Mouse (Mus musculus) layer of hippocampus, adult 2 months (tissue): ENCODE measurements around the gene Mocs2. TPM values are rescaled to one million over a fixed set of nuclear protein-coding genes. Genes with fewer than 3 reads are reported as not detected.

Experiments used
- DNase-seq, 2 experiments: peaks; one replicate each; pipeline ENCODE4 v3.0.0; 2022; ENCODE audit warnings: low spot score in 2 of 2
- H3K27ac ChIP-seq: fragments of 200-600 bp; 2 replicates; pipeline ENCODE4 v1.8.1; 2022
- H3K4me3 ChIP-seq: fragments of 200-600 bp; 2 replicates; pipeline ENCODE4 v1.8.1; 2022; ENCODE audit warnings: mild to moderate bottlenecking
- CTCF ChIP-seq: fragments of 200-600 bp; conservative IDR thresholded peaks from 2 replicates; pipeline ENCODE4 v1.8.1; 2022; ENCODE audit warnings: antibody characterized with exemption, mild to moderate bottlenecking, moderate library complexity
- long read RNA-seq, 2 experiments: library from polyadenylated mRNA; stranded (forward); transcript quantifications; one replicate each; pipeline ENCODE4 v2.0.0; 2021; ENCODE audit warnings: borderline mapping rate in 2 of 2
- total RNA-seq, 2 experiments: library from RNA; stranded (reverse); gene quantifications; 2 replicates each; pipeline ENCODE4 v1.2.3; 2021

Gene Mocs2
- total RNA-seq, result 10 to 100 TPM; 79.8 to 86.7 TPM
- long read RNA-seq, experiment 1, transcript Mocs2-207 (7 exons, 1,193 nt), result major isoform, 30 of 42 reads
- long read RNA-seq, experiment 1, partial matches to known transcripts, result 2 of 42 reads
- long read RNA-seq, experiment 1, other reads (novel, unspliced or antisense), result 7 of 42 reads
- long read RNA-seq, experiment 2, transcript Mocs2-207 (7 exons, 1,193 nt), result major isoform, 33 of 68 reads
- long read RNA-seq, experiment 2, transcript Mocs2-208 (6 exons, 1,855 nt), result minor isoform, 8 of 68 reads
- long read RNA-seq, experiment 2, partial matches to known transcripts, result 7 of 68 reads
- long read RNA-seq, experiment 2, other reads (novel, unspliced or antisense), result 16 of 68 reads

GRCm38 (mm10) chr13:114817751-114818360, at the start of gene Mocs2:
Gene Mocs2, plus strand, starts transcription at chr13:114818236.
- peak; percentile 91 to 93 for DNase-seq
- H3K4me3 ChIP-seq, result peak within 1 kb of the TSS; percentile 73

GRCm38 (mm10) chr13:114791511-114791910, 26.5 kb upstream of the Mocs2 start:
- peak; percentile 82 for TF ChIP-seq CTCF
- DNase-seq, result no peak
- Histone ChIP-seq H3K4me3 (no peak overlapping the region), H3K27ac (no peak overlapping the region)

More at GRCm38 (mm10) chr13:114817751-114818360, at the start of gene Mocs2:
- TF ChIP-seq CTCF, result peak; percentile 20; the same call in 1 of the 2 replicates
- H3K27ac ChIP-seq, result peak within 1 kb of the TSS; percentile 80

- TF ChIP-seq CTCF, result peak; percentile 97
- no peak overlapping the region for H3K4me3 ChIP-seq
- no peak overlapping the region for H3K27ac ChIP-seq
- peak; percentile 66 to 79 for DNase-seq
Measured at GRCm38 (mm10) chr13:114793250-114794030, 24.6 kb upstream of the Mocs2 start.

GRCm38 (mm10) chr13:114801857-114802256, 16.2 kb upstream of the Mocs2 start:
- Histone ChIP-seq H3K4me3 (no peak overlapping the region), H3K27ac (no peak overlapping the region)
- DNase-seq, result no peak
- no peak for TF ChIP-seq CTCF

- DNase-seq, result no peak
- Histone ChIP-seq H3K4me3 (no peak overlapping the region), H3K27ac (no peak overlapping the region)
- TF ChIP-seq CTCF, result no peak
Measured at GRCm38 (mm10) chr13:114802971-114803370, 15.1 kb upstream of the Mocs2 start.

GRCm38 (mm10) chr13:114809624-114810210, 8.3 kb upstream of the Mocs2 start:
- Histone ChIP-seq H3K27ac (no peak overlapping the region), H3K4me3 (no peak overlapping the region)
- DNase-seq, result no peak
- no peak for TF ChIP-seq CTCF

- Histone ChIP-seq H3K4me3 (peak overlapping the region; percentile 73), H3K27ac (peak overlapping the region; percentile 80)
- no peak for TF ChIP-seq CTCF
- DNase-seq, result no peak
Measured at GRCm38 (mm10) chr13:114818513-114818912, 477 bp downstream of the Mocs2 start.

- no peak for DNase-seq
- TF ChIP-seq CTCF, result no peak
- Histone ChIP-seq H3K4me3 (no peak overlapping the region), H3K27ac (no peak overlapping the region)
Measured at GRCm38 (mm10) chr13:114822871-114823270, 4.8 kb downstream of the Mocs2 start.

- Histone ChIP-seq H3K4me3 (no peak overlapping the region), H3K27ac (no peak overlapping the region)
- DNase-seq, result no peak
- no peak for TF ChIP-seq CTCF
Measured at GRCm38 (mm10) chr13:114825377-114825855, 7.4 kb downstream of the Mocs2 start.

GRCm38 (mm10) chr13:114831367-114831833, 13.4 kb downstream of the Mocs2 start:
- H3K4me3 ChIP-seq, result no peak overlapping the region
- no peak for DNase-seq
- TF ChIP-seq CTCF, result peak; percentile 83
- H3K27ac ChIP-seq, result no peak overlapping the region

- Histone ChIP-seq H3K4me3 (no peak overlapping the region), H3K27ac (no peak overlapping the region)
- no peak for DNase-seq
- no peak for TF ChIP-seq CTCF
Measured at GRCm38 (mm10) chr13:114832761-114833160, 14.7 kb downstream of the Mocs2 start.

GRCm38 (mm10) chr13:114833351-114833750, 15.3 kb downstream of the Mocs2 start:
- H3K27ac ChIP-seq, result no peak overlapping the region
- no peak for DNase-seq
- no peak overlapping the region for H3K4me3 ChIP-seq
- TF ChIP-seq CTCF, result no peak
